Mouse (Mus musculus) ES-Bruce4 (cell line): ENCODE results near the gene Pyroxd2.

Source experiments
- CTCF ChIP-seq: IDR thresholded peaks from one replicate; pipeline ENCODE4 v1.8.1; 2011; ENCODE audit warnings: low read depth, low read length
- EP300 ChIP-seq: IDR thresholded peaks from 2 replicates; pipeline ENCODE4 v1.6.1; 2011; ENCODE audit warnings: low read depth, low read length; ENCODE audit not compliant: insufficient read depth
- POLR2A ChIP-seq: IDR thresholded peaks from one replicate; pipeline ENCODE4 v1.8.1; 2011; ENCODE audit warnings: low read length; ENCODE audit not compliant: insufficient read depth

- TF ChIP-seq CTCF: no peak
- no peak for TF ChIP-seq POLR2A
- TF ChIP-seq EP300: no peak
Observed at GRCm38 (mm10) chr19:42770141-42770872, 17.7 kb upstream of the Pyroxd2 start.
